Mouse (Mus musculus) liver, embryonic 14.5 days (tissue): ENCODE measurements around the gene Abcc4.

Experiments used
- CTCF ChIP-seq: IDR thresholded peaks from 2 replicates; pipeline ENCODE4 v1.5.1; 2016; ENCODE audit warnings: antibody characterized with exemption, low read depth, control low read depth
- EP300 ChIP-seq: IDR thresholded peaks from 2 replicates; pipeline ENCODE4 v1.6.1; 2016; ENCODE audit warnings: antibody characterized with exemption, low read depth

DNA sequence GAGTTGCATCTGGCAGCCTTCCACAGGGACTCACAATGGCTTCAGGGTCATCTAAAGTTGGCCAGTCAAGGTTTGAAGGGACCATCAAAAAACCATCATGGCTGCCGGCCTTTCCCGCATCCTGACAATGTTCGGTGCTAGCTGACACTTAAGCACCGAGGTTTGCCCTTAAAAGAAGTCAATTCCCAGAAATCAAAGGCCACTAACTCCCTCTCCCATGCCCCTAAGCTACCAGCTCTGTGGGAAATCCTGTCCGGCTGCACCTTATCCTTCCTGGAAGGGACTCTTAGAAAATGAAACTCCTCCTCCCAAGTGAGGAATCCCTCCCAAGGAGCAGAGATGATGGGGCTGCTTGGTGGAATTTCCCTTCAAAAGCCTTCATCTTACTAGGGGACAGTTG, 14.6 kb downstream of the Abcc4 start:
- TF ChIP-seq CTCF (no peak), EP300 (no peak)
